Mouse (Mus musculus): Measurements from ENCODE around the gene Wdr26. TPM values are rescaled to one million over a fixed set of nuclear protein-coding genes. Genes with fewer than 3 reads are reported as not detected.
A peak's percentile ranks its signal among the peaks of the same experiment; 100 is the strongest.

Wdr26 gene
- polyA plus RNA-seq (2012; fragmentation: generic; extraction: Trizol) = 47.7 TPM

- peaks cover 53% of the 10 kb centered on the region for H3K79me2 ChIP-seq (ENCODE audit: control insufficient read depth, insufficient read depth)
- H3K36me3 ChIP-seq (ENCODE audit: control insufficient read depth, insufficient read depth) = peaks cover 8% of the 10 kb centered on the region
- H3ac ChIP-seq (ENCODE audit: control insufficient read depth, insufficient read length) = peak within 1 kb of the TSS; percentile 52
- peak within 1 kb of the TSS; percentile 62 for H3K4me3 ChIP-seq
- no peaks in the 10 kb centered on the region for H3K27me3 ChIP-seq (ENCODE audit: control insufficient read depth, insufficient read depth, insufficient read length)
- peak; percentile 69 for TF ChIP-seq POLR2A (IDR thresholded peaks at IDR 0.05; ENCODE audit: insufficient read length, low read depth)
- no peak for TF ChIP-seq SRF (IDR thresholded peaks at IDR 0.05; ENCODE audit: control insufficient read depth, insufficient read length, low read depth)
- peak in 2 of 3 experiments; percentile 6 to 9 for TF ChIP-seq MYOG (IDR thresholded peaks at IDR 0.05; ENCODE audit: control insufficient read depth in 1 of 3, insufficient read depth in 1 of 3, insufficient read length in 2 of 3, low read depth in 2 of 3)
- peak; percentile 62 for TF ChIP-seq POLR2AphosphoS2 (IDR thresholded peaks at IDR 0.05; ENCODE audit: insufficient read length, low read depth)
- H3K4me2 ChIP-seq (ENCODE audit: low read depth) = peak within 1 kb of the TSS; percentile 78
Measured at GRCm38 (mm10) chr1:181211920-181212633, at the start of gene Wdr26. Gene Wdr26 (minus strand): TSS chr1:181212001.

GRCm38 (mm10) chr1:181260949-181261696 is 49.3 kb upstream of the Wdr26 start:
- no peak overlapping the region for H3ac ChIP-seq (ENCODE audit: control insufficient read depth, insufficient read length)
- no peak overlapping the region for H3K4me2 ChIP-seq (ENCODE audit: low read depth)
- H3K79me2 ChIP-seq (ENCODE audit: control insufficient read depth, insufficient read depth) = no peaks in the 10 kb centered on the region
- TF ChIP-seq POLR2A (IDR thresholded peaks at IDR 0.05; ENCODE audit: insufficient read length, low read depth) (no peak), SRF (IDR thresholded peaks at IDR 0.05; ENCODE audit: control insufficient read depth, insufficient read length, low read depth) (no peak), TCF12 (IDR thresholded peaks at IDR 0.05; ENCODE audit: insufficient read depth, poor library complexity, severe bottlenecking) (no peak), MYOD1 (IDR thresholded peaks at IDR 0.05; ENCODE audit: control insufficient read depth in 1 of 3, insufficient read length in 2 of 3, low read depth in 2 of 3) (no peak), POLR2AphosphoS2 (IDR thresholded peaks at IDR 0.05; ENCODE audit: insufficient read length, low read depth) (no peak), MAX (IDR thresholded peaks at IDR 0.05; ENCODE audit: low read depth) (no peak), CEBPB (IDR thresholded peaks at IDR 0.05; ENCODE audit: insufficient read depth, poor library complexity, severe bottlenecking) (no peak), TCF3 (IDR thresholded peaks at IDR 0.05; ENCODE audit: insufficient read length, low read depth) (no peak), MYOG (IDR thresholded peaks at IDR 0.05; ENCODE audit: control insufficient read depth in 1 of 3, insufficient read depth in 1 of 3, insufficient read length in 2 of 3, low read depth in 2 of 3) (no peak), REST (IDR thresholded peaks at IDR 0.05; ENCODE audit: insufficient read depth, insufficient read length) (no peak), E2F4 (IDR thresholded peaks at IDR 0.05; ENCODE audit: insufficient read depth) (no peak), USF1 (IDR thresholded peaks at IDR 0.05; ENCODE audit: low read depth) (no peak)
- no peaks in the 10 kb centered on the region for H3K27me3 ChIP-seq (ENCODE audit: control insufficient read depth, insufficient read depth, insufficient read length)
- H3K4me3 ChIP-seq = no peak overlapping the region
- H3K36me3 ChIP-seq (ENCODE audit: control insufficient read depth, insufficient read depth) = no peaks in the 10 kb centered on the region

GRCm38 (mm10) chr1:181260422-181260821 is 48.6 kb upstream of the Wdr26 start:
- H3ac ChIP-seq (ENCODE audit: control insufficient read depth, insufficient read length) = no peak overlapping the region
- H3K27me3 ChIP-seq (ENCODE audit: control insufficient read depth, insufficient read depth, insufficient read length) = no peaks in the 10 kb centered on the region
- TF ChIP-seq MYOD1 (IDR thresholded peaks at IDR 0.05; ENCODE audit: control insufficient read depth in 1 of 3, insufficient read length in 2 of 3, low read depth in 2 of 3) (no peak), E2F4 (IDR thresholded peaks at IDR 0.05; ENCODE audit: insufficient read depth) (no peak), POLR2AphosphoS2 (IDR thresholded peaks at IDR 0.05; ENCODE audit: insufficient read length, low read depth) (no peak), MAX (IDR thresholded peaks at IDR 0.05; ENCODE audit: low read depth) (no peak), REST (IDR thresholded peaks at IDR 0.05; ENCODE audit: insufficient read depth, insufficient read length) (no peak), CEBPB (IDR thresholded peaks at IDR 0.05; ENCODE audit: insufficient read depth, poor library complexity, severe bottlenecking) (no peak), TCF3 (IDR thresholded peaks at IDR 0.05; ENCODE audit: insufficient read length, low read depth) (no peak), TCF12 (IDR thresholded peaks at IDR 0.05; ENCODE audit: insufficient read depth, poor library complexity, severe bottlenecking) (no peak)
- no peaks in the 10 kb centered on the region for H3K79me2 ChIP-seq (ENCODE audit: control insufficient read depth, insufficient read depth)
- H3K36me3 ChIP-seq (ENCODE audit: control insufficient read depth, insufficient read depth) = no peaks in the 10 kb centered on the region
- H3K4me3 ChIP-seq = no peak overlapping the region
- no peak overlapping the region for H3K4me2 ChIP-seq (ENCODE audit: low read depth)

- no peaks in the 10 kb centered on the region for H3K27me3 ChIP-seq (ENCODE audit: control insufficient read depth, insufficient read depth, insufficient read length)
- no peak overlapping the region for H3K4me3 ChIP-seq
- TF ChIP-seq USF1 (IDR thresholded peaks at IDR 0.05; ENCODE audit: low read depth) = no peak
- no peak for TF ChIP-seq MYOG (IDR thresholded peaks at IDR 0.05; ENCODE audit: control insufficient read depth in 1 of 3, insufficient read depth in 1 of 3, insufficient read length in 2 of 3, low read depth in 2 of 3)
- TF ChIP-seq TCF3 (IDR thresholded peaks at IDR 0.05; ENCODE audit: insufficient read length, low read depth) = no peak
- TF ChIP-seq POLR2A (IDR thresholded peaks at IDR 0.05; ENCODE audit: insufficient read length, low read depth) = no peak
- TF ChIP-seq POLR2AphosphoS2 (IDR thresholded peaks at IDR 0.05; ENCODE audit: insufficient read length, low read depth) = no peak
- no peak for TF ChIP-seq SRF (IDR thresholded peaks at IDR 0.05; ENCODE audit: control insufficient read depth, insufficient read length, low read depth)
- no peak for TF ChIP-seq CEBPB (IDR thresholded peaks at IDR 0.05; ENCODE audit: insufficient read depth, poor library complexity, severe bottlenecking)
- no peak for TF ChIP-seq MYOD1 (IDR thresholded peaks at IDR 0.05; ENCODE audit: control insufficient read depth in 1 of 3, insufficient read length in 2 of 3, low read depth in 2 of 3)
- no peak for TF ChIP-seq REST (IDR thresholded peaks at IDR 0.05; ENCODE audit: insufficient read depth, insufficient read length)
- TF ChIP-seq TCF12 (IDR thresholded peaks at IDR 0.05; ENCODE audit: insufficient read depth, poor library complexity, severe bottlenecking) = no peak
- no peak for TF ChIP-seq E2F4 (IDR thresholded peaks at IDR 0.05; ENCODE audit: insufficient read depth)
- no peak for TF ChIP-seq MAX (IDR thresholded peaks at IDR 0.05; ENCODE audit: low read depth)
- no peak overlapping the region for H3ac ChIP-seq (ENCODE audit: control insufficient read depth, insufficient read length)
- H3K4me2 ChIP-seq (ENCODE audit: low read depth) = no peak overlapping the region
- no peaks in the 10 kb centered on the region for H3K79me2 ChIP-seq (ENCODE audit: control insufficient read depth, insufficient read depth)
- H3K36me3 ChIP-seq (ENCODE audit: control insufficient read depth, insufficient read depth) = no peaks in the 10 kb centered on the region
Measured at GRCm38 (mm10) chr1:181259626-181260410, 48.0 kb upstream of the Wdr26 start.

All from myocyte (in vitro differentiated cells).